Mouse (Mus musculus) erythroblast, embryonic 14.5 days (primary cell): Measurements from ENCODE around the gene Cacna1d.

Experiments used
- GATA1 ChIP-seq: IDR thresholded peaks from 2 replicates; pipeline ENCODE4 v1.6.1; 2012; ENCODE audit warnings: low read length, inconsistent platforms, mixed read lengths
- TAL1 ChIP-seq: IDR thresholded peaks from 3 replicates; pipeline ENCODE4 v1.6.1; 2012; ENCODE audit warnings: low read length, inconsistent platforms, mixed read lengths

GRCm38 (mm10) chr14:30435316-30435715 lies 55.9 kb downstream of the Cacna1d start:
- no peak for TF ChIP-seq GATA1
- no peak for TF ChIP-seq TAL1
